Mouse (Mus musculus): Measurements from ENCODE around the gene Acin1.
"Not testable (repeated sequence)": the region's sequence is repeated elsewhere in the genome, so short reads cannot be mapped to it uniquely, and the experiment has no call there.

Acin1 gene

GRCm38 (mm10) chr14:54643011-54643410 lies 43.7 kb downstream of the Acin1 start:
- no peak for DNase-seq (ENCODE audit: low spot score in 2 of 2)

- no peak for DNase-seq (ENCODE audit: low spot score in 2 of 2)
These were observed 44.3 kb downstream of the Acin1 start for GRCm38 (mm10) chr14:54642224-54642944.

GRCm38 (mm10) chr14:54641305-54641969 lies 45.3 kb downstream of the Acin1 start, which contains the start of gene Cdh24:
Cdh24 (minus strand) TSS chr14:54641364.
- DNase-seq (ENCODE audit: low spot score in 2 of 2) = peak; percentile 76 to 80

GRCm38 (mm10) chr14:54640946-54641304 lies 45.8 kb downstream of the Acin1 start, which contains the start of gene Gm17606:
Gm17606 (plus strand) TSS chr14:54640952.
- no peak for DNase-seq (ENCODE audit: low spot score in 2 of 2)

- DNase-seq (ENCODE audit: low spot score in 2 of 2) = no peak
These were observed 46.6 kb downstream of the Acin1 start for GRCm38 (mm10) chr14:54640121-54640520.

GRCm38 (mm10) chr14:54638210-54638609 lies 48.5 kb downstream of the Acin1 start:
- no peak for DNase-seq (ENCODE audit: low spot score in 2 of 2)

GRCm38 (mm10) chr14:54636954-54637353 lies 49.8 kb downstream of the Acin1 start:
- no peak for DNase-seq (ENCODE audit: low spot score in 2 of 2)

GRCm38 (mm10) chr14:54634182-54634581 lies 52.5 kb downstream of the Acin1 start:
- DNase-seq (ENCODE audit: low spot score in 2 of 2) = no peak

GRCm38 (mm10) chr14:54632252-54632651 lies 54.5 kb downstream of the Acin1 start:
- no peak for DNase-seq (ENCODE audit: low spot score in 2 of 2)

- no peak for DNase-seq (ENCODE audit: low spot score in 2 of 2)
These were observed 55.5 kb downstream of the Acin1 start for GRCm38 (mm10) chr14:54631240-54631599.

- DNase-seq (ENCODE audit: low spot score in 2 of 2) = no peak
These were observed 56.0 kb downstream of the Acin1 start for GRCm38 (mm10) chr14:54630583-54631239.

- DNase-seq (ENCODE audit: low spot score in 2 of 2) = no peak
These were observed 56.9 kb downstream of the Acin1 start for GRCm38 (mm10) chr14:54629797-54630196.

GRCm38 (mm10) chr14:54628103-54628502 lies 58.6 kb downstream of the Acin1 start:
- DNase-seq (ENCODE audit: low spot score in 2 of 2) = no peak

- no peak for DNase-seq (ENCODE audit: low spot score in 2 of 2)
These were observed 61.8 kb downstream of the Acin1 start for GRCm38 (mm10) chr14:54624976-54625375.

- DNase-seq (ENCODE audit: low spot score in 2 of 2) = no peak
These were observed 63.4 kb downstream of the Acin1 start for GRCm38 (mm10) chr14:54623334-54623733.

GRCm38 (mm10) chr14:54621133-54621532 lies 65.6 kb downstream of the Acin1 start, which contains the start of gene Psmb11:
Psmb11 (plus strand) TSS chr14:54621433.
- DNase-seq (ENCODE audit: low spot score in 2 of 2) = no peak

- peak; percentile 82 to 91 for DNase-seq (ENCODE audit: low spot score in 2 of 2)
These were observed 68.8 kb downstream of the Acin1 start, which contains the start of gene Psmb5 for GRCm38 (mm10) chr14:54617897-54618365. Psmb5 (minus strand) TSS chr14:54618022.

GRCm38 (mm10) chr14:54617152-54617896 lies 69.4 kb downstream of the Acin1 start:
- no peak for DNase-seq (ENCODE audit: low spot score in 2 of 2)

- DNase-seq (ENCODE audit: low spot score in 2 of 2) = no peak
These were observed 70.4 kb downstream of the Acin1 start for GRCm38 (mm10) chr14:54616226-54616825.

- not testable (repeated sequence) for DNase-seq (ENCODE audit: low spot score in 2 of 2)
These were observed 72.6 kb downstream of the Acin1 start for GRCm38 (mm10) chr14:54614130-54614529.

- DNase-seq (ENCODE audit: low spot score in 2 of 2) = no peak
These were observed 76.1 kb downstream of the Acin1 start for GRCm38 (mm10) chr14:54610648-54611047.
